Mouse (Mus musculus): ENCODE measurements at regions not wholly inside any gene's neighbourhood (a gene's known extent, or its start where the extent isn't known, plus 50 kb on each side); places are given as distances from the start of the nearest gene placed in this dataset.

- ATAC-seq (ENCODE audit: insufficient read depth, low FRiP score) = no peak
- Histone ChIP-seq H3K9me3 (replicated peaks; ENCODE audit: control insufficient read depth, low read length) (no peaks in the 10 kb centered on the region), H3K4me1 (ENCODE audit: control insufficient read depth, insufficient read depth, low read length) (peaks cover 5% of the 10 kb centered on the region; the same call in 1 of the 2 replicates), H3K27me3 (ENCODE audit: control insufficient read depth, insufficient read depth, low read length) (0 out of 2 replicates have a peak, but pooled peaks cover 3% of the 10 kb centered on the region), H3K27ac (ENCODE audit: low read length) (no peak overlapping the region), H3K9ac (ENCODE audit: low read length) (no peak overlapping the region), H3K4me2 (ENCODE audit: low read depth, low read length) (no peak overlapping the region), H3K36me3 (ENCODE audit: control insufficient read depth, insufficient read depth, low read length) (no peaks in the 10 kb centered on the region), H3K4me3 (replicated peaks; ENCODE audit: low read length) (no peak overlapping the region)
- 75% methylated on average over 4 of the region's 4 CpGs for WGBS
Measured at GRCm38 (mm10) chr9:61239328-61239727, 132.8 kb upstream of the Tle3 start.

- H3K4me2 ChIP-seq (ENCODE audit: low read depth, low read length) = no peak overlapping the region
- ATAC-seq (ENCODE audit: insufficient read depth, low FRiP score) = no peak
- H3K4me1 ChIP-seq (ENCODE audit: control insufficient read depth, insufficient read depth, low read length) = no peaks in the 10 kb centered on the region
- 0 out of 2 replicates have a peak, but pooled peaks cover 3% of the 10 kb centered on the region for H3K27me3 ChIP-seq (ENCODE audit: control insufficient read depth, insufficient read depth, low read length)
- no peak overlapping the region for H3K4me3 ChIP-seq (replicated peaks; ENCODE audit: low read length)
- H3K9ac ChIP-seq (ENCODE audit: low read length) = no peak overlapping the region
- no peaks in the 10 kb centered on the region for H3K36me3 ChIP-seq (ENCODE audit: control insufficient read depth, insufficient read depth, low read length)
- no peaks in the 10 kb centered on the region; the same call in 1 of the 2 replicates for H3K9me3 ChIP-seq (replicated peaks; ENCODE audit: control insufficient read depth, low read length)
- H3K27ac ChIP-seq (ENCODE audit: low read length) = no peak overlapping the region
- WGBS = 62% methylated on average over 8 of the region's 8 CpGs
Measured at GRCm38 (mm10) chr9:61241442-61241841, 130.7 kb upstream of the Tle3 start.

- no peak for ATAC-seq (ENCODE audit: insufficient read depth, low FRiP score)
- Histone ChIP-seq H3K9me3 (replicated peaks; ENCODE audit: control insufficient read depth, low read length) (no peaks in the 10 kb centered on the region; the same call in 1 of the 2 replicates), H3K27me3 (ENCODE audit: control insufficient read depth, insufficient read depth, low read length) (no peaks in the 10 kb centered on the region), H3K4me2 (ENCODE audit: low read depth, low read length) (no peak overlapping the region), H3K9ac (ENCODE audit: low read length) (no peak overlapping the region), H3K27ac (ENCODE audit: low read length) (no peak overlapping the region), H3K36me3 (ENCODE audit: control insufficient read depth, insufficient read depth, low read length) (no peaks in the 10 kb centered on the region), H3K4me1 (ENCODE audit: control insufficient read depth, insufficient read depth, low read length) (no peaks in the 10 kb centered on the region), H3K4me3 (replicated peaks; ENCODE audit: low read length) (no peak overlapping the region)
- WGBS = 69% methylated on average over 9 of the region's 9 CpGs
Measured at GRCm38 (mm10) chr9:61242167-61242860, 129.9 kb upstream of the Tle3 start.

- no peak overlapping the region for H3K4me3 ChIP-seq (replicated peaks; ENCODE audit: low read length)
- H3K36me3 ChIP-seq (ENCODE audit: control insufficient read depth, insufficient read depth, low read length) = no peaks in the 10 kb centered on the region
- H3K27ac ChIP-seq (ENCODE audit: low read length) = no peak overlapping the region
- no peaks in the 10 kb centered on the region; the same call in 1 of the 2 replicates for H3K9me3 ChIP-seq (replicated peaks; ENCODE audit: control insufficient read depth, low read length)
- H3K4me2 ChIP-seq (ENCODE audit: low read depth, low read length) = no peak overlapping the region
- no peaks in the 10 kb centered on the region for H3K27me3 ChIP-seq (ENCODE audit: control insufficient read depth, insufficient read depth, low read length)
- H3K9ac ChIP-seq (ENCODE audit: low read length) = no peak overlapping the region
- WGBS = 77% methylated on average over 6 of the region's 6 CpGs
- no peaks in the 10 kb centered on the region for H3K4me1 ChIP-seq (ENCODE audit: control insufficient read depth, insufficient read depth, low read length)
- ATAC-seq (ENCODE audit: insufficient read depth, low FRiP score) = no peak
Measured at GRCm38 (mm10) chr9:61243289-61243688, 128.9 kb upstream of the Tle3 start.

- Histone ChIP-seq H3K4me2 (ENCODE audit: low read depth, low read length) (no peak overlapping the region), H3K27me3 (ENCODE audit: control insufficient read depth, insufficient read depth, low read length) (no peaks in the 10 kb centered on the region), H3K36me3 (ENCODE audit: control insufficient read depth, insufficient read depth, low read length) (no peaks in the 10 kb centered on the region), H3K9me3 (replicated peaks; ENCODE audit: control insufficient read depth, low read length) (no peaks in the 10 kb centered on the region; the same call in 1 of the 2 replicates), H3K4me1 (ENCODE audit: control insufficient read depth, insufficient read depth, low read length) (no peaks in the 10 kb centered on the region), H3K4me3 (replicated peaks; ENCODE audit: low read length) (no peak overlapping the region), H3K27ac (ENCODE audit: low read length) (no peak overlapping the region), H3K9ac (ENCODE audit: low read length) (no peak overlapping the region)
- 66% methylated on average over 5 of the region's 5 CpGs for WGBS
- no peak for ATAC-seq (ENCODE audit: insufficient read depth, low FRiP score)
Measured at GRCm38 (mm10) chr9:61249691-61250425, 122.3 kb upstream of the Tle3 start.

- H3K9me3 ChIP-seq (replicated peaks; ENCODE audit: control insufficient read depth, low read length) = no peaks in the 10 kb centered on the region
- H3K36me3 ChIP-seq (ENCODE audit: control insufficient read depth, insufficient read depth, low read length) = no peaks in the 10 kb centered on the region
- H3K27me3 ChIP-seq (ENCODE audit: control insufficient read depth, insufficient read depth, low read length) = no peaks in the 10 kb centered on the region
- H3K4me1 ChIP-seq (ENCODE audit: control insufficient read depth, insufficient read depth, low read length) = no peaks in the 10 kb centered on the region
- no peak overlapping the region for H3K27ac ChIP-seq (ENCODE audit: low read length)
- no peak overlapping the region for H3K9ac ChIP-seq (ENCODE audit: low read length)
- 52% methylated on average over 6 of the region's 6 CpGs for WGBS
- H3K4me2 ChIP-seq (ENCODE audit: low read depth, low read length) = no peak overlapping the region
- no peak for ATAC-seq (ENCODE audit: insufficient read depth, low FRiP score)
- H3K4me3 ChIP-seq (replicated peaks; ENCODE audit: low read length) = no peak overlapping the region
Measured at GRCm38 (mm10) chr9:61251606-61252005, 120.6 kb upstream of the Tle3 start.

- WGBS = 83% methylated on average over 3 of the region's 3 CpGs
- H3K9me3 ChIP-seq (replicated peaks; ENCODE audit: control insufficient read depth, low read length) = no peaks in the 10 kb centered on the region
- no peaks in the 10 kb centered on the region for H3K36me3 ChIP-seq (ENCODE audit: control insufficient read depth, insufficient read depth, low read length)
- H3K4me2 ChIP-seq (ENCODE audit: low read depth, low read length) = no peak overlapping the region
- no peak overlapping the region for H3K4me3 ChIP-seq (replicated peaks; ENCODE audit: low read length)
- H3K9ac ChIP-seq (ENCODE audit: low read length) = no peak overlapping the region
- H3K27me3 ChIP-seq (ENCODE audit: control insufficient read depth, insufficient read depth, low read length) = no peaks in the 10 kb centered on the region
- no peak for ATAC-seq (ENCODE audit: insufficient read depth, low FRiP score)
- no peak overlapping the region for H3K27ac ChIP-seq (ENCODE audit: low read length)
- H3K4me1 ChIP-seq (ENCODE audit: control insufficient read depth, insufficient read depth, low read length) = no peaks in the 10 kb centered on the region
Measured at GRCm38 (mm10) chr9:61253761-61254160, 118.4 kb upstream of the Tle3 start.

- no peak overlapping the region for H3K4me3 ChIP-seq (replicated peaks; ENCODE audit: low read length)
- no peak for ATAC-seq (ENCODE audit: insufficient read depth, low FRiP score)
- peaks cover 25% of the 10 kb centered on the region for H3K4me1 ChIP-seq (ENCODE audit: control insufficient read depth, insufficient read depth, low read length)
- H3K9me3 ChIP-seq (replicated peaks; ENCODE audit: control insufficient read depth, low read length) = no peaks in the 10 kb centered on the region
- no peaks in the 10 kb centered on the region for H3K36me3 ChIP-seq (ENCODE audit: control insufficient read depth, insufficient read depth, low read length)
- H3K27me3 ChIP-seq (ENCODE audit: control insufficient read depth, insufficient read depth, low read length) = no peaks in the 10 kb centered on the region
- no peak overlapping the region for H3K9ac ChIP-seq (ENCODE audit: low read length)
- WGBS = 51% methylated on average over 4 of the region's 4 CpGs
- H3K27ac ChIP-seq (ENCODE audit: low read length) = no peak overlapping the region
- H3K4me2 ChIP-seq (ENCODE audit: low read depth, low read length) = no peak overlapping the region
Measured at GRCm38 (mm10) chr9:61257488-61257887, 114.7 kb upstream of the Tle3 start.

- Histone ChIP-seq H3K9me3 (replicated peaks; ENCODE audit: control insufficient read depth, low read length) (no peaks in the 10 kb centered on the region), H3K36me3 (ENCODE audit: control insufficient read depth, insufficient read depth, low read length) (no peaks in the 10 kb centered on the region), H3K27ac (ENCODE audit: low read length) (no peak overlapping the region), H3K4me1 (ENCODE audit: control insufficient read depth, insufficient read depth, low read length) (peaks cover 25% of the 10 kb centered on the region), H3K4me2 (ENCODE audit: low read depth, low read length) (no peak overlapping the region), H3K27me3 (ENCODE audit: control insufficient read depth, insufficient read depth, low read length) (no peaks in the 10 kb centered on the region), H3K4me3 (replicated peaks; ENCODE audit: low read length) (no peak overlapping the region), H3K9ac (ENCODE audit: low read length) (no peak overlapping the region)
- WGBS = 50% methylated on average over 5 of the region's 5 CpGs
- ATAC-seq (ENCODE audit: insufficient read depth, low FRiP score) = no peak
Measured at GRCm38 (mm10) chr9:61258100-61258499, 114.1 kb upstream of the Tle3 start.

Measured in stomach, embryonic 16.5 days (tissue).